Mouse (Mus musculus) heart, adult 9 months (tissue): ENCODE measurements around the gene Dand5.
A peak's percentile ranks its signal among the peaks of the same experiment; 100 is the strongest.

Experiments used
- DNase-seq, 2 experiments: peaks; one replicate each; pipeline ENCODE4 v3.0.0; 2022; ENCODE audit warnings: low spot score in 2 of 2

The Dand5 gene

DNA sequence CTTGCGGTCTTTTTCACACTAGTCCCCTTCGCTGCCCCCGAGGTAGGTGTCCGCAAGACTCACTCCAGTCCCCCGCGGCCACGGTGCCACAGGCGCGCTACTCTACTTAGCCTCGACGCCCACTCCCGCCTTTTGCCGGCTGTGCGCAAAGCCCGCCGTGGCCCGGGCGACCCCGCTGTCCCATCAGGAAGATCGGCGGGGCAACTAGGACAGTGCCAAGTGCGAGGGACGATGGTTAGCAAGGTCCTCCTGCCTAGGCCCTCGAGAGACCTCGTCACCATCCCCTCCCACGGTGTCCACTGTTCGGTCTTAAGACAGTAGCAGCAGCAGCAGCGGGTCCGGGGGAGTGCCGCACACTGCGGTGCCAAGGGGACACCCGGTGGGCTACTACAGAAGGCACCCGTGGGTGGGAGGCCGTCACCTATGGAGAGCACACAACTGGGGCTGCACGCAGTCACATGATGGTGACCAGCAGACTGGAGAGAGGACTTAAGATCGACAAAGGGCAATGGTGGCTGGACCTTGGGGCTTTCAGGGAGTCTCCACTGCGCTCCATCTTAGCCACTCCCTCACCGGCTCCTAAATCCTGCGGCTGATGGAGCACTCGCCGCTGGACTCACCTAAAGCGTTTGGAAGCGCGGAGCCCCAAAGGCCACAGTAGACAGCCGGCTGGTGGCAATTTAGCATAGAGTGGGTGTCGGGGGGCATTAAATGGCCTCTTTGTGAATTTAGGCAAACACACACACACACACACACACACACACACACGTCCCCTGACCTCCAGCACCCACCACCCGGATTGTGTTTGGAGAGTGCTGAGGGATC lies 37.7 kb downstream of the Dand5 start:
- no peak for DNase-seq

DNA sequence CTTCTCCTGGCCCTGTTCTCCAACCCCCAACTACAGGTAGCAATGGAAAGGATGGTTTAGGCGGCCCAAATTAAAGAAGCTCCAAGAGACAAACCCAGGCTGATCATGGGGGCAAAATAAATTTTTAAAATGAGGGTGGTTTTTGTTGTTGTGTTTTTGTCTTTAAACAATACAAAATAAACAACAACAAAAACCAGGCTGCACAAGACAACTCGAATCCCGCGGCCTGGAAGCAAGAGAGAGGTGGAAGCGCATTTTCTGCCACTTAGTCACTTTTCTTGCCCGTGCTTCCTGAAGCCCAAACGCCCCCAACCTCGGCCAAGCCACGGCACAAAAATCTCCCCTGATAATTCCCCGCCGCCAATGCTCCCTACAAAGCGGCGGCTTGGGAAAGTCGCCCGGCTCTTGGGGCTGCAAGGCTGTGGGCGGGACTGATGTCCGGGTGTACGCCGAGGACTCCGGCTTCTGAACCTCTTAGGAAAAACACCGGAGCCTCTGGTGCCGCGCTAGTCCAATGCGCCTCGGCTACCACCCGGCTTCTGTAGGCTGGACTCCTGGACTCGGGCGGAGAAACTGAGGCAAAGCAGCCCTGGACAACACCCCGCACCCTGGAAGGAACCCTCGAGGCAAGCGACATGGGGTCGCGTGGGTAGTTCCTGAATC lies 38.6 kb downstream of the Dand5 start:
- peak in 1 of 2 experiments; percentile 66 for DNase-seq

DNA sequence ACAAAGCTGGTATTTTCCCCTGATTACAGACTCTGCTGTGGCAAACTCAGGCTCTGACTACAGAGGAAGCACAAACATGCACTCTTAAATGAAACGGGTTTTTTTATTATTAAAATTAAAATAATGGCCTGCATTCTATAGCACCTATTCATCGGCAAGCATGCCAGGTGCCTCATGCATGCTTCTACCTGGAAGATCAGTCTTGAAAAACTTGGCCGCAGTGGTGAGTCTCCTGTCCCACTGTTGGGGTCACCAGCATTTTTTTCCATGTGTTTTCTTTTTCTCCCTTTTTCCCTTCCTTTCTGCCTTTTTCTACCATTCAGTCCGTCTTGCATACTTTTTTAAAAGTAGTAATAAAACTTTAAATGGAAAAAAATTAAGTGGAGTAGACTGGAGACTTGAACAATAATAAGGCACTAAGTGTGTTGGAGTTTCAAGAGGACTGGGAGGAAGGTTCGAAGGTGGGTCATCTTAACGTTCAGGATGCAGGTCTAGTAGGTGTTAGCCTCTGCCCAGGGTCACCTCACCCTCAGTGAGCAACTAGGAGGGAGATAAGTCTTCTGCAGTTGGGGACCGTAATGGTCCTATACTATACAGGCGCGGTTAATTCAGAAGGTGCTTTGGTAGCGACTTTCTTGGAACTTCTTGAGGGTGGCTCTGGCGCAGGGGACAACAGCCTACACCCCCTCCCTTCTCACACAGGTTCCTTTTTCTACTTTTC lies 39.3 kb downstream of the Dand5 start:
- no peak for DNase-seq

DNA sequence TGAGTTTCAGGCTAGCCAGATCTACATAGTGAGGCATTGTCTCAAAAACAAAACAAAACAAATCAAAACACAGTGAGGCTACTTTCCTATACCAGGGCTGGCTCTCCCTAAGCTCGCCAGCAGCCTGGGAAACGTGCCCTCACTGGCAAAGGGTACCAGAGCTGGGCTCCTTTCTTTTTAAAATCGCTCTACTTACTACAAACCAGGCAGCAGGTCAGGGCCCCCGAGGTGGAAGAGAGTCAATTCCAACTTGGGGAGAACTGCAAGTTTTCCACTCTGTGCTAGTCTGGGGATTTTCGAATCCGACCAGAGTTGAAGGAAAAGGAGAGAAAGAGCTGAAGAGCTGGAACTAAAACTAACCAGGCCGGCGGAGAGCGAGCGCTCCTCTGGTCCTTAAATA lies 39.9 kb downstream of the Dand5 start:
- DNase-seq = no peak

DNA sequence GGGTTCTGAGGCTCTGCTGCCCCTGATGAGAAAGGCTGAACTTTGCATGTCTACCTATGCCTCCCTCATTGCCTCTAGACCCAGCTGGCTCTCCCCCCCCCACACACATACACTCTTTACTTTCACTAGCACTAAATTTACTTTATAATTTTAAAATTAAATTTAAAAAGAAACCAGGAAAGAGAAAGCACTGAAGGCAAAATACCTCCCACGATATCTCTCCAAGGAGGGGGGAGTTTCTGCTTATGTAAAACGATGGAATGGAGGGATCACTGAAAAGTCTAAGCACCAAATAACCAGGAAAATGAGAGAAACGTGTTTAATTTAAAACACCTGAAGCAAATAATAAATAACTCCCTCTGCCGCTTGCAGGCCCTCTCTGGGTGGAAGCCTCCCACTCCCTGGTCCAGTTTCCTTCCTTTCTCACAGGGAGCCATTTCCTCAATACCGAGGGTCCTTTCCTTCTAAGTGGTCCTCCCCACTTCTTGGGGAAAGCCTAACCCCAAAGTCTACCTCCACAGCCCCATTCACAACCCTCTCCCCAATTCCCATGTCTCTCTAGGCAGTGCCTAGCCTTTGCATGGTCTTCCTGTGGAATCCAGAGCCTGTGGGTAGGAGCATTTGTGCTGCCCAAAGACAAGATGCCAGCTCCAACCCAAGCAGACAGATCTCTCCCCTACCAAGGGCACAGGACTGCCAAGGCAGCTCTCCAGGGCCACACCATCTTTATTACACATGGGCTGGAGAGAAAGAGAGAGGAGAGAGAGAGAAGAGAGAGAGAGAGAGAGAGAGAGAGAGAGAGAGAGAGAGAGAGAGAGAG lies 40.7 kb downstream of the Dand5 start:
- DNase-seq = no peak

DNA sequence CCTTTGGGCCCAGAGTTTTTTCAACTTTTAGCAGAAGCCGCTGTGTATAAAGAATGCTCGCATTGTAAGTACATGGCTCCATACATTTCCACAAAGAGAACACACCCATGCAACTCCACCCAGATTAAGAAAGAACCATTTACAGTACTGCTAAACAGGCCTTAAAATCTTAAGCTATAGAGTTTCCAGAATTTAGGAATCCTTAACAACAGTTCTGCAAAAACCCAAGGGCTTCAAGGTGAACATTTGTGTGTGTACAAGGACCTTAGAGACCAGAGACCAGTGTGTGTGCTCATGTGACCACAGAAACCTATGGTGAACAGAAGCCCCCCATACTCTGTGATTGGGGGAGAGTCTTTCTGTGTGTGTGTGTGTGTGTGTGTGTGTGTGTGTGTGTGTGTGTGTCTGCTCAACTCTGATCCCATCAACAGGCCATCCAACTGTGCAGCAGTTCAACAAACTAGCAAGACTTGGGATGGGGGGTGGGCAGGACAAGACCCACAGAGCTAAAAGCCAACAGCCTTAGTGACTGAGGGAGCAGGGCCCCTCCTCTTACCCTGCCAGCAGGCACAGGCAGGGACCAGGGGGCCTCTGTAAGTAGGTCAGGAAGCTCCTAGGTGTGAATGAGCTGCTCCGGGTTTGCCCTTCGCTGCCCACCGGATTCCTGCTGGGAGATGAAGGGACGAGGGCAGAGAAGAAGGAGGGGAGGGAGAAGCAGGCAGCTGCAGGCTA lies 41.5 kb downstream of the Dand5 start:
- no peak for DNase-seq

DNA sequence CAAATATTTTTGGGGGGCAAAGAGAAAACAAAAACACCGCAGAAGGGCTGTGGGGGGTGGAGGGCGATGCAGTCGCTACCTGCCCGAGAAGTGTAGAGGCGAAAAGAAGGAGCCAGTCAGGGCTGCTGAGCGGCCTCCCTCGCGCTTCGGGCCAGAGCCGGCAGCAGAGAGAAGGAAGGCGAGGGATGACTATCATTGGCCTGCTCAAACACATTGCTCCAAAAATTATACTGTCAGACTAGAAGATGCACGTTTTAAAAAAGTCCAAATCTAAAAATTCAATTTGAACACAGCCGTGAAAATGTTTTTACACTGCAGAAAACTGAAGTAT lies 42.4 kb downstream of the Dand5 start:
- DNase-seq = no peak

DNA sequence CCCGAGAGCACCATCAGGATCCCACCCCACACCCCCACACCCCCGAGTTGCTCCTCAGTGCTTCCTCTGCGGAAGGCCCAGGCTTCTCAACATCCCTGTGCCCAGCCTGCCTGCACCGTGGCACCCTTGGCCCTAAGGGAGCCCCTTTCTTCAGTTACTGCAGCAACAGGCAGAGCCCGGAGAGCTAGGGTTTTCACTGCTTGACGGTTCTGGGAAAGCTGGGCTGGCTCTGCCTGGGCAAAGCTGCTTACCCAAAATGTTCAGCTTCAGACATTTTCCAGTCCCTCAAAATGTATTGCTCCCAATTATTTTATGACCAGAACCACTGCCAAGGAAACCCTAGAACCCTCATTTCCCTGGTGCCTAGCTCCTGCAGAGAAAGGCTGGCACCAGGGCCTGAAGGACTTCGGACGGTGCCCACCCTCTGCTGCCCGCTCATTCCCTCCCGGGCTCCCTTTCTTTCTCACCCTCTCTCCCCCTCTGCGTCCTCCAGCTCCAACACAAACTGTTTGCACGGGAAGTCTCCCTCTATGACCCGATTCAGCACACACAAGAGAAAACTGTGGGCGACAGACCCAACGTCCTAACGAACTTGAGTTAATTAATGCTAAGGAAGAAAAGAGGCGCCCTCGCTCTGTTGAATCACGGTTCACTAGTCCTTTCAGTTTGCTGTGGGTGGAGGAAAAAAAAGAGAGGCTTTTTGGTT lies 43.0 kb downstream of the Dand5 start:
- no peak for DNase-seq

DNA sequence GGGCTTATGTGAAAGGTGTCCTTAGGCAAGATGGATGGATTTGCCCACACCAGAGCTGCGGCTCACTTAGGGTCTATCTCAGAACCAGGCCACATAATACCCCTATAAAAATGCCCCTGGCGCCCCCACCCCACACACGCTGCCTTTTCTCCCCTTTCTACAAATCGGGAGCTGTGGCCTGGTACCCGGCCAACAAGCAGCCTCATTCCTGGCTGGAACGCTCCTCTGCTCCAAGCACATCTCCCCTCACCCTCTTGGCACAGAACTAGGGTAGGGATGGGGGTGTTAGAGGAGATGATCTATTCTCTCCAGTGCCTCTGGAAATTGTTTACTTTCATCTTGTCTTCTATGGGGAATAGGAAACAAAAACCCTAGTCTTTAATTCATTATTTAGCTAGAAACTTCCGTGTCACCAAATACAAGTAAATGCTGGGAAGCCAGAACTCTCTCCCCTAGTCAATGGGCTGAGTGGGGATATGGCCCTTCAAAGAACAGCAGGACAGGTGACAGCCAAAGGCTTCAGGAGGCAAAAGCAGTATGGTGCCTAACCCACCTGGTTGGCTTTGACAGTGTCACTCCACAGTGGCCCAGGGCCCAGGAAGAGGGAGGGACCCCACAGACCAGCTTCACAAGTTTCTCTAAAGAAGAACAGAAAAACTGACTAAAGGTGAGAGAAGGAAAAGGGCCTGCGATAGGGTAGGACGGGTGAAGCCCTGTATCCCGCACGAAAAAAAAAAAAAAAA lies 43.8 kb downstream of the Dand5 start:
- DNase-seq = no peak

DNA sequence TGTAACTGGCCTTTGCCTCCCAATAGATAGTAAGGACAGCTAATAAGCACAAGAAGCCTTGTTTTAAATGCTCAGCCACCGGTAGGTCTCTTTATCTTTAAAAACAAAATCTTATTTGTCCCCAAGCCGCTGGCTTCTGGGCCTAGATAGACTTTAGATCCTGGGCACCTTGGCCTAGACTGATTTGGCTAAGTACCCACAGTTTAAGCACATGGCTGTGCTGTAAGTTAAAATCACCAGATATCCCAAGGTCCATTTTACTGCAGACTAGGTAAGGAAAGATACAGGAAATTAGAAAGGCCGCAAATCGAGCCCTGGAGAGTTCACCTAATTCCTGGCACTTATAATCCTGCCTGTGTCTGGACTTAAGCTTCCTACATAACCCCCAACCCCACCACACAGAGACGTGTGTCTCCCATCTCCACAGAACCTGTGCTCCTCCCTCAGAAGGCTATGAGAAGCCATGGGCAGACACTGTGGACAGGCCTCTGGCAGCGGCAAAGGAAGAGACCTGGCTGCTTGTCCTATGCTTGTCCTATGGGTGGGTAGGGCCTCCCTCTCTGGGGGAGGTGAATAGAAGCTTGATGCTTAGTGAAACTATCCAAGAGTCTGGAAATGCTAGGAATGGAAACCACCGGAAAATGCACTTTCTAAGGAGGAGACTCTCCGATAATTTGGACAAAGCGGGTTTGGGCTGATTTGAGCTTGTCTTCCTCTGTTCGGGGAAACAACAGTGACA lies 44.6 kb downstream of the Dand5 start:
- no peak for DNase-seq

DNA sequence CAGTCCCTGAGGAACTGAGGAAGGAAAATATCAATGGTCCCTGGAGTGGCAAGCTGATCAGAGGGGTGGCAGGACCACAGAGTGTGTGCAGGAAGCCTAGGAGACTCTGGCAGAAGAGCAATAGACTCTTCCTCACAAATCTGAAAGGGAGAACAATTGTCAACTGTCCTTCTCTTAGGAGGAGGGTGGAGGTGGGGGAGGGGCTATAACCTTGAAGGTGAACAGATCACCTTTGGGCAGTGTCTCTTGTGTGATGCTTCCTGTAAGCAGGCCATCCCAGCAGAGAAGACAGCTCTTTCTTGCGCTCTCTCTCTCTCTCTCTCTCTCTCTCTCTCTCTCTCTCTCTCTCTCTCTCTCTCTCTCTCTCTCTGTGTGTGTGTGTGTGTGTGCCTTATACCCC lies 46.1 kb downstream of the Dand5 start:
- no peak for DNase-seq

DNA sequence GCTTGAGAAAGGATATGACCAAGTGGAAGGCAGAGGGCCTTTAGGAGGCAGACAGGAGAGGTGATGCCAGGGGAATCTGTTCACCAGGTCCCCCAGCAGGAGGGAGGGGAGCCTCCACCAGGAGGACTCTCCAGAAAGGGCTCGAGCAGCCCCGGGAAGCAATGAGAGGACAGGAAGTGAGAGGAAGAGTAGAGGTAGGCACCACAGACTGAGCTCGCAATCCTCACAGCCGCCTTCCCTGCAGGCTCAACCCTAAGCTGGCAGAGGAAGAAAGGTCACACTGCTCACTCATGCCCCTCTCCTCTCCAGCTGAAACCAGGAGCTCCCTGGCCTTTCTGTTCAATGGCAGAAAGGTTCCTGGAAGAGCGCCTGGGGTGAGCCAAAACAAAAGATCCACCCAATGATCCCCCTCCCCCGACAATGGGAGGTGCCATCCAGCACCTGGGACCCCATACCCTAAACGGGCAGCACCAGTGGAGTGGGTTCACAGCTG lies 47.0 kb downstream of the Dand5 start:
- no peak for DNase-seq

DNA sequence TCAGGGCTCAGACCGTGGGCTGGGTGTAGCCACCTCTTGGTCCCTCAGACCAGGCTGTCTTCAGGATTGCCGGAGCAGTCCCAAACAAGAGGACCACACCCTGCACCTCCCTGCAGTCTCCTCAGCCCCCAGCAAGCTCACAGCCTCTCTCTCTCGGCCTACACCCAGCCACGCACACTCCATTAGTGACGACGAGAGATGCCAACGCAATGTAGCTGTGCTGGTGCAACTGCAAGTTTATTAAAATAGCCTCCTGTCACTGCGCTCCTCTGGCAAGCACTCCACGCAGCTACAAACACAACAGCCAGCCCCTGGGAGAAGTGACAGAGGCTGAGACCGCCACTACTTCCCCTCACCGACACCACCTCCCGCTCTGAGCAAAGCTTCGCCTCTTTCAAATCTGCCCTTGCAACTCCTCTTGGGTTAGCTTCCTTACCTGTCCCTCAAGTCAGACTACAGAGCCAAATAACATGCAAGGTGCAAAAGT lies 47.5 kb downstream of the Dand5 start:
- peak in 1 of 2 experiments; percentile 66 for DNase-seq

DNA sequence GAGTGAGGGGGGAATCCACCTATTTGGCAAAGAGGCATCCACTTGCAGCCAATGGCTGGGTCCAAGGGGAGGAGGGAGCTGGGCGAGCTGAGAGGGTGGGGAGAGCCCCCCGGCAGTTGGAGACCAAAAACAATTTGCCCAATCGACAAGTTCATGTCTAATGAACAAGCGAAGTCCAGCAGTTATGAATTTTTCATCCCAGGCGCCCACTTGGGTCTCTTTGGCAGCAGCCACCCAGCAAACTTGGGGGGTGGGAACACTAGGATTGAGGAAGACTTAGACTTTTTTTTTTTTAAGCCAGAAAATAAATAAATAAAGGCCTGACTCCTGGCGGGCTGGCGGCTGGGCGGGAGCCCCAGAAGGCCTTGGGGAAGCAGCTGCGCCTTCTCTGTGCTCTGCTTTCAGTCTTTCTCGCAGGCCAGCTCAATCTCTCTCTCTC lies 48.1 kb downstream of the Dand5 start:
- DNase-seq = peak; percentile 77 to 80

DNA sequence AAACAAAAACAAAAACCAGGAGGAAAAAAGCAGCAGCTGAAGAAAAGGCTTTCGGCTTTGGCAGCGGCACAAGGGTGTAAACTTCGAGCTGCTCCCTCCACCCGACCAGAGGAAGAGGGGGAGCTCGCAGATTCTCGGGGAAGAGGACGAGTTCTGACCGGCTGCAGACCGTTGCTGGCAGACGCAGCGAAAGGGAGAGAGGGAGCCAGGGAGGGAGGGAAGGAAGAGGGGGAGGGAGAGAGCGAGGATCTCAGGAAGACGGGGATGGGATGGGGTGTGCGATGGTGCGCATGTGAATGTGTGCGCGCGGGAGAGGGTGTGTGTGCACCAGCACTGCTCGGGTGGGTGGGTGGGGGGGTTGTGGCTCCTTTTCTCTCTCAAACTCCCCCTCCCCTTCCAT lies 48.8 kb downstream of the Dand5 start:
- peak; percentile 86 for DNase-seq

DNA sequence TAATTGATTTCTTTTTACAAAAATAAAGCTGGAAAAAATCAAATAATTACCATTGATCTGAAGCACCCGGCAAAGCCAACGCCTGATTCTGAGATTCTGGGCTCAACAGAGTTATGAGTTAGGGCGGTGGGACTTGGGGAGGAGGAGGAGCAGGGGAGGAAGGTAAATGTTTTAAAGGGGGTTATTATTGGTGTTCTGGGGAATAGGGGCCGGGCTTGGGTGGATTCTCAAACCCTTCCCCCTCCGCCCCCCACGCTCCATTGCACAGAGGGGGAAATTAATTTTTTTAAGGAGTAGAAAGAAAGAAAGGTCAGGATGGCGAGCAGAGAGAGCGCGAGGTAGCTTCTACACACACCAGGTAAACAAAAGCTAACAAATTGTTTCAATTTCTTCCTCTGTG lies 49.3 kb downstream of the Dand5 start:
- no peak for DNase-seq

DNA sequence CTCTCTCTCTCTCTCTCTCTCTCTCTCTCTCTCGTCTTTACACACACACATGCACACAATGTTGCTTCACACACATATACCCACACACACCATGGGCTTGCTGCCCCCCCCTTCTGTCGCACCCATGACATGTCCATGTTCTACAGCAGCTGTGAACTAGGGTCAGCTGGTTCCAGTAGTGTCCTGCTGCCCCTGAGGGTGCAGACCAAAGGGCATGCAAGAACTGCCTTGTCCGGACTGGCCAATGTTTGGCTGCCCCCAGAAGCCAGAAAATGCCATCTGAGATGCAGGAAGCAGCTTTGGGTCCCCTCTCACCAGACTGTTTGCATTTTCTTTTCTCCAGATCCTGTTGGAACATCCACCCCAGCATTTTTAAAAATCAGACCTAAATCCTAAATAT lies 50.0 kb downstream of the Dand5 start:
- DNase-seq = no peak

DNA sequence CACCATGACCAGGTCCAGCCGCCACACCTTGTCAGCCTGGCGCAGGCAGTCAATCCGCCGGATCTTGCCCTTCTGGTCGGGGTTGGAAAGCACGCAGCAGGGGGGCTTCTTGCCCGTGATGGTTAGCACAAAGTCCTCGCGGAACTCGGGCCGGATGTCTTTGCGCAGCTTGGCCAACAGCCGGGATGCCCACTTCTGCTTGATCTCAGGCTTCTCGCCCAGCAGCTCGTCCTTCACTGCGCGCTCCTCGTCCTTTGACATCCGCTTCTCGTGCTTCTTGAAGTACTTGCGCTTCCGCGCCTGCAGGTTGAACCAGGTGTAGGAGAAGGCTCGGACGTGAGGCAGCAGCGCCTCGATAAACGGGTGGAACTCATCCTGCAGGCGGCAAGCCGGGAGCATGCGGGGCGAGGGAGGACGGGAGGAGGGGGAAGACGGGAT lies 50.7 kb downstream of the Dand5 start:
- no peak for DNase-seq
